Mouse (Mus musculus): Measurements from ENCODE around the gene Gm34653. TPM values are rescaled to one million over a fixed set of nuclear protein-coding genes. Genes with fewer than 3 reads are reported as not detected.
"Not testable (repeated sequence)": the region's sequence is repeated elsewhere in the genome, so short reads cannot be mapped to it uniquely, and the experiment has no call there.

Gene Gm34653
- total RNA-seq (2014; fragmentation: Nextera tagmentation) = 0.58 TPM in 1 of 2 replicates, not detected in the other
- 0.38 and 0.46 TPM in 2 replicates for total RNA-seq (2017)
- not detected in 2 replicates for polyA plus RNA-seq (2012)

- H3K4me1 ChIP-seq (ENCODE audit: insufficient read depth, low read depth, low read length); H3K36me3 ChIP-seq (replicated peaks); DNase-seq (ENCODE audit: low spot score); H3K4me3 ChIP-seq (ENCODE audit: low read depth, low read length); ATAC-seq (ENCODE audit: extremely low read depth, insufficient number of reproducible peaks, low FRiP score, poor library complexity, severe bottlenecking): not testable (repeated sequence)
- Histone ChIP-seq H3K9me3 (replicated peaks) (peaks cover 15% of the 10 kb centered on the region), H3K27me3 (ENCODE audit: insufficient read depth, low read length) (peaks cover 14% of the 10 kb centered on the region)
Observed at GRCm38 (mm10) chr2:34832766-34833457, at the start of gene Gm34653. Gene Gm34653 (plus strand): TSS chr2:34833007.

DNA sequence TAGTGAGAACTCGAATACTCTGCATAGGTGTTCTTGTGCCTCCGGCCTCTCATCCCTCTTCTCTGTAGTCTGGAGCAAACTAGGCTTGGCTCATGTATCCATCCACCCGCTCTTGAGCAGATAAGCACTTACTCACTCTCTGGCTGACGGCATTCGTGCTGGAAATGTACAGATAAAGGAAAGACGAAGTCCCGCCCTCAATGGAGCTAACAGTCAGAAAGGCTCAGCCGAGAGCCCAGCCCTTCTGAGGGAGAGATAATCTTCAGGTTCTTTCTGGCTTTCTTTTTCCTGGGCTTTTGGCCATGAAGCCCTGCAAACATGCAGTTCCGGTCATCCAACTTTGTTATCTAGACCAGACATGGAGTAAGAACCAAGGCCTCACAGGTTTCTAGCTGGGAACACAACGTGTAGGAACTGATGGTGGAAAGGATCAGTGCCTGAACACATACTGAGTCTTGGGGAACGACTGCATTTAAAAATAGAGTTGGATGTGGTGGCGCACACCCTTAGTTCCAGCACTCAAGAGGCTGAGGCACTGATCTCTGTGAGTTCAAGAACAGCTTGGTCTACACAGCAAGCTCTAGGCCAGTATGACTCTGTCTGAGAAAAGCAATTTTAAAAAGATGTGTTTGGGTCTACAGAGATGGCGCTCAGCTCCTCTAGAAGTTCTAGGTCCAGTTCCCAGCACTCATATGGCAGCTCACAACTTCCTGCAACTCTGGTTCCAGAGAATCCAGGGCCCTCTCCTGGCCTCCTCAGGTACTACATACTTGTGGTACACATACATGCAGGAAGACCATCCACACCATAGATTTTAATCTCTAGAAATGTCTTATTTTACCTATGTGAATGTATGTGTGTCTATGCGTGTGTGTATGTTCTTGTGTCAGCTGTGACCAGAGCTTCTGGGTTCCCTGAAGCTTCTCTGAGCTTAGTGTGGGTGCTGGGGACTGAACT, 49.5 kb upstream of the Gm34653 start:
- H3K4me1 ChIP-seq (ENCODE audit: insufficient read depth, low read depth, low read length) = peaks cover 42% of the 10 kb centered on the region
- no peaks in the 10 kb centered on the region for H3K27me3 ChIP-seq (ENCODE audit: insufficient read depth, low read length)
- peak; percentile 72 for DNase-seq (ENCODE audit: low spot score)
- peak overlapping the region; percentile 25; the same call in 1 of the 2 replicates for H3K4me3 ChIP-seq (ENCODE audit: low read depth, low read length)
- peak; percentile 81 for TF ChIP-seq TAL1 (conservative IDR thresholded peaks at IDR 0.05; ENCODE audit: low read depth, low read length)
- no peak for TF ChIP-seq POLR2AphosphoS5 (IDR thresholded peaks at IDR 0.05; ENCODE audit: insufficient replicate concordance, low read depth, low read length)
- H3K36me3 ChIP-seq (replicated peaks) = peaks cover 91% of the 10 kb centered on the region
- peak; percentile 89 for ATAC-seq (ENCODE audit: extremely low read depth, insufficient number of reproducible peaks, low FRiP score, poor library complexity, severe bottlenecking)
- no peaks in the 10 kb centered on the region for H3K9me3 ChIP-seq (replicated peaks)

DNA sequence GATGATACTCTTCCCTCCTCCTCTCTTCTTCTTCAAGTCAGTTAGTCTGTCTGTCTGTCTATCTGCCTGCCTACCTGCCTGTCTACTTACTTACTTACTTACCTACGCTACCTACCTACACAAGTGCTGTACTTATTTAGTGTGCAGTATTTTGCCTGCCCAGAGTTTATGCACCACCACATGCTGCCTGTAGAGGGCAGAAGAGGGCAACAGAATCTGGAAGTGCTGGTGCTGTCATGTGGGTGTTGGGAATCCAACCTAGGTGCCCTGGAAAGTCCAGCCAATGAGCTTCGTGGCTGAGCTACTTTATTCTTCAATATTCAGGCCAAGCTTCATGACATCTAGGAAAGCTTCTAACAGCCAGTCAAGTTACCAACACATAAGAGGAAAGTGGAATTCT, 48.7 kb upstream of the Gm34653 start:
- peaks cover 45% of the 10 kb centered on the region for H3K4me1 ChIP-seq (ENCODE audit: insufficient read depth, low read depth, low read length)
- H3K4me3 ChIP-seq (ENCODE audit: low read depth, low read length) = no peak overlapping the region
- peaks cover 91% of the 10 kb centered on the region for H3K36me3 ChIP-seq (replicated peaks)
- no peaks in the 10 kb centered on the region for H3K27me3 ChIP-seq (ENCODE audit: insufficient read depth, low read length)
- no peak for TF ChIP-seq POLR2AphosphoS5 (IDR thresholded peaks at IDR 0.05; ENCODE audit: insufficient replicate concordance, low read depth, low read length)
- peak; percentile 63 for TF ChIP-seq CTCF (IDR thresholded peaks at IDR 0.05; ENCODE audit: low read depth, low read length)
- ATAC-seq (ENCODE audit: extremely low read depth, insufficient number of reproducible peaks, low FRiP score, poor library complexity, severe bottlenecking) (no peak), DNase-seq (ENCODE audit: low spot score) (no peak)
- H3K9me3 ChIP-seq (replicated peaks) = no peaks in the 10 kb centered on the region

DNA sequence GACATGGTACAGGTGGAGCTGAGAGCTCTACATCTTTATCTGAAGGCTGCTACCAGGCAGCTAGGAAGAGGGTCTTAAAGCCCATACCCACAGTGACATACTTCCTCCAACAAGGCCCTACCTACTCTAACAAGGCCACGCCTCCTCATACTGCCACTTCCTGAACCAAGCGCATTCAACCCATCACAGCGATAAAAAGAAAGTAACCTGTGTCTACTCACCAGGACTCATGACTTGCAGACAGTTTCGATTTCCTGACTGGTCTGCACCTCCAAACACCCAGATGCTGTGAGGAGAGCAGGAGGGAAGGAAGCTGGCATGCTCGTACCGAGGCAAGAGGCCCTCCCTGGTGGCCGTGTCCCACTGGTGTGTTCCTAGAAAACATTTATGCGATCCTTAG, 42.5 kb upstream of the Gm34653 start:
- DNase-seq (ENCODE audit: low spot score) = no peak

GRCm38 (mm10) chr2:34792543-34792942, 40.3 kb upstream of the Gm34653 start:
- Histone ChIP-seq H3K9me3 (replicated peaks) (peaks cover 11% of the 10 kb centered on the region), H3K36me3 (replicated peaks) (peaks cover 85% of the 10 kb centered on the region), H3K4me1 (ENCODE audit: insufficient read depth, low read depth, low read length) (peaks cover 12% of the 10 kb centered on the region)
- not testable (repeated sequence) for DNase-seq (ENCODE audit: low spot score); ATAC-seq (ENCODE audit: extremely low read depth, insufficient number of reproducible peaks, low FRiP score, poor library complexity, severe bottlenecking); H3K27me3 ChIP-seq (ENCODE audit: insufficient read depth, low read length); H3K4me3 ChIP-seq (ENCODE audit: low read depth, low read length)

More for the DNA sequence above, 42.5 kb upstream of the Gm34653 start:
- Histone ChIP-seq H3K4me3 (ENCODE audit: low read depth, low read length) (no peak overlapping the region), H3K36me3 (replicated peaks) (peaks cover 86% of the 10 kb centered on the region), H3K4me1 (ENCODE audit: insufficient read depth, low read depth, low read length) (peaks cover 13% of the 10 kb centered on the region), H3K27me3 (ENCODE audit: insufficient read depth, low read length) (no peaks in the 10 kb centered on the region), H3K9me3 (replicated peaks) (peaks cover 11% of the 10 kb centered on the region)
- ATAC-seq (ENCODE audit: extremely low read depth, insufficient number of reproducible peaks, low FRiP score, poor library complexity, severe bottlenecking) = no peak
- TF ChIP-seq GATA2 (IDR thresholded peaks at IDR 0.05; ENCODE audit: borderline replicate concordance, low read depth, low read length) (no peak), CTCF (IDR thresholded peaks at IDR 0.05; ENCODE audit: low read depth, low read length) (no peak), GATA1 (IDR thresholded peaks at IDR 0.05; ENCODE audit: borderline replicate concordance, low read length) (no peak), TAL1 (conservative IDR thresholded peaks at IDR 0.05; ENCODE audit: low read depth, low read length) (no peak), POLR2AphosphoS5 (IDR thresholded peaks at IDR 0.05; ENCODE audit: insufficient replicate concordance, low read depth, low read length) (no peak)

DNA sequence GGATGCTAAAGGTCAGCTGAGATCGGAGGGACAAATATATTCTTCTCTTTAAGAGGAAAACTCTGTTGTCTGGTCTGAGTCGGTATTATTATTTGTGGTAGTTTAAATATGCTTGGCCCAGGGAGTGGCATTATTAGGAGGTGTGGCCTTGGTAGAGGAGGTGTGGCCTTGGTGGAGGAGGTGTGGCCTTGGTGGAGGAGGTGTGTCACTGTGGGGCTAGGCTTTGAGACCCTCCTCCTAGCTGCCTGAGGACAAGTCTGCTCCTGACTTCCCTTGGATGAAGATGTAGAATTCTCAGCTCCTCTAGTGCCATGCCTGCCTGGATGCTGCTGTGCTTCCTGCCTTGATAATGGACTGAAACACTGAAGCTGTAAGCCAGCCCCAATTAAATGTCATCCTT, 38.3 kb upstream of the Gm34653 start:
- H3K27me3 ChIP-seq (ENCODE audit: insufficient read depth, low read length) = no peaks in the 10 kb centered on the region
- ATAC-seq (ENCODE audit: extremely low read depth, insufficient number of reproducible peaks, low FRiP score, poor library complexity, severe bottlenecking) = no peak
- DNase-seq (ENCODE audit: low spot score) = no peak
- H3K4me3 ChIP-seq (ENCODE audit: low read depth, low read length) = no peak overlapping the region
- peaks cover 11% of the 10 kb centered on the region for H3K9me3 ChIP-seq (replicated peaks)
- peaks cover 22% of the 10 kb centered on the region for H3K4me1 ChIP-seq (ENCODE audit: insufficient read depth, low read depth, low read length)
- H3K36me3 ChIP-seq (replicated peaks) = peaks cover 75% of the 10 kb centered on the region
- no peak for TF ChIP-seq GATA1 (IDR thresholded peaks at IDR 0.05; ENCODE audit: borderline replicate concordance, low read length)
- no peak for TF ChIP-seq CTCF (IDR thresholded peaks at IDR 0.05; ENCODE audit: low read depth, low read length)
- no peak for TF ChIP-seq POLR2AphosphoS5 (IDR thresholded peaks at IDR 0.05; ENCODE audit: insufficient replicate concordance, low read depth, low read length)
- TF ChIP-seq GATA2 (IDR thresholded peaks at IDR 0.05; ENCODE audit: borderline replicate concordance, low read depth, low read length) = no peak
- TF ChIP-seq TAL1 (conservative IDR thresholded peaks at IDR 0.05; ENCODE audit: low read depth, low read length) = no peak

Data from G1E (cell line).